Mouse (Mus musculus) MEL (cell line): ENCODE results near the gene Thsd4. TPM values are rescaled to one million over a fixed set of nuclear protein-coding genes. Genes with fewer than 3 reads are reported as not detected.

Experiments
- DNase-seq: peaks from one replicate; pipeline ENCODE4 v3.0.0; 2011; ENCODE audit warnings: low read depth, low spot score
- H3K27ac ChIP-seq: 2 replicates; pipeline ENCODE4 v1.5.1; 2012; ENCODE audit warnings: low read depth, mild to moderate bottlenecking, control low read depth, low read length, moderate library complexity; ENCODE audit not compliant: control insufficient read depth
- H3K27me3 ChIP-seq, 2 experiments: fragments of 150-350 bp in 1 of 2; sonication (generic) in 1 of 2; 2 replicates each; pipeline ENCODE4 v1.6.1; 2012; ENCODE audit warnings: low read length in 2 of 2, mild to moderate bottlenecking in 2 of 2, improper control_type of control experiment in 1 of 2, moderate library complexity in 1 of 2; ENCODE audit not compliant: insufficient read depth in 2 of 2, control insufficient read depth in 1 of 2
- H3K36me3 ChIP-seq, 2 experiments: 2 replicates each; pipeline ENCODE4 v1.6.1; 2012 to 2014; ENCODE audit warnings: low read length in 2 of 2, improper control_type of control experiment in 1 of 2, inconsistent platforms in 1 of 2, mild to moderate bottlenecking in 1 of 2; ENCODE audit not compliant: insufficient read depth in 2 of 2, control insufficient read depth in 1 of 2
- H3K4me1 ChIP-seq, 2 experiments: fragments of 150-350 bp in 1 of 2; sonication (generic) in 1 of 2; 2 replicates each; pipeline ENCODE4 v1.6.1; 2012; ENCODE audit warnings: low read length in 2 of 2, improper control_type of control experiment in 1 of 2, mild to moderate bottlenecking in 1 of 2; ENCODE audit not compliant: insufficient read depth in 2 of 2, control insufficient read depth in 1 of 2
- H3K4me3 ChIP-seq, 2 experiments: fragments of 150-350 bp in 1 of 2; sonication (generic) in 1 of 2; 2 replicates each; pipeline ENCODE4 v1.5.1; 2012; ENCODE audit warnings: low read depth in 2 of 2, low read length in 2 of 2, mild to moderate bottlenecking in 2 of 2, moderate library complexity in 2 of 2, control low read depth in 1 of 2, improper control_type of control experiment in 1 of 2; ENCODE audit not compliant: control insufficient read depth in 1 of 2, insufficient read depth in 1 of 2
- H3K79me2 ChIP-seq: 2 replicates; pipeline ENCODE4 v1.6.1; 2012; ENCODE audit warnings: mild to moderate bottlenecking, low read length, moderate library complexity; ENCODE audit not compliant: control insufficient read depth, poor library complexity, insufficient read depth
- H3K9ac ChIP-seq: 2 replicates; pipeline ENCODE4 v1.6.1; 2012; ENCODE audit warnings: low read depth, mild to moderate bottlenecking, control low read depth, low read length, moderate library complexity; ENCODE audit not compliant: control insufficient read depth, poor library complexity, severe bottlenecking
- H3K9me3 ChIP-seq: fragments of 150-350 bp; sonication (generic); replicated peaks from 2 replicates; pipeline ENCODE4 v1.6.1; 2012; ENCODE audit warnings: mild to moderate bottlenecking, low read length, improper control_type of control experiment, moderate library complexity; ENCODE audit not compliant: insufficient read depth
- CHD1 ChIP-seq: IDR thresholded peaks from 2 replicates; pipeline ENCODE4 v1.6.1; 2012; ENCODE audit warnings: low read depth, mild to moderate bottlenecking, inconsistent platforms, low read length, improper control_type of control experiment
- GABPA ChIP-seq: IDR thresholded peaks from 2 replicates; pipeline ENCODE4 v1.6.1; 2012; ENCODE audit warnings: low read depth, mild to moderate bottlenecking, inconsistent platforms, low read length, improper control_type of control experiment, moderate library complexity
- JUND ChIP-seq: IDR thresholded peaks from 2 replicates; pipeline ENCODE4 v1.6.1; 2011; ENCODE audit warnings: low read depth, mild to moderate bottlenecking, improper control_type of control experiment, low read length
- KAT2A ChIP-seq: conservative IDR thresholded peaks from 2 replicates; pipeline ENCODE4 v1.6.1; 2012; ENCODE audit warnings: low read depth, low read length, improper control_type of control experiment, inconsistent platforms
- MAFK ChIP-seq: IDR thresholded peaks from 2 replicates; pipeline ENCODE4 v1.6.1; 2011; ENCODE audit warnings: low read depth, mild to moderate bottlenecking, low read length, improper control_type of control experiment, borderline replicate concordance
- MAZ ChIP-seq: IDR thresholded peaks from 2 replicates; pipeline ENCODE4 v1.6.1; 2012; ENCODE audit warnings: low read depth, mild to moderate bottlenecking, inconsistent platforms, low read length, improper control_type of control experiment
- MXI1 ChIP-seq: IDR thresholded peaks from 2 replicates; pipeline ENCODE4 v1.6.1; 2011; ENCODE audit warnings: mild to moderate bottlenecking, low read depth, low read length, improper control_type of control experiment
- MYB ChIP-seq: IDR thresholded peaks from 2 replicates; pipeline ENCODE4 v1.6.1; 2011; ENCODE audit warnings: mild to moderate bottlenecking, low read depth, low read length, improper control_type of control experiment
- NRF1 ChIP-seq: IDR thresholded peaks from 2 replicates; pipeline ENCODE4 v1.6.1; 2014; ENCODE audit warnings: low read depth, mild to moderate bottlenecking, inconsistent platforms, low read length, improper control_type of control experiment, moderate library complexity; ENCODE audit not compliant: poor library complexity, insufficient read depth, severe bottlenecking
- POLR2A ChIP-seq, 2 experiments: IDR thresholded peaks; 2 replicates each; pipeline ENCODE4 v1.6.1; 2011 to 2012; ENCODE audit warnings: low read length in 2 of 2, mild to moderate bottlenecking in 2 of 2, control low read depth in 1 of 2, improper control_type of control experiment in 1 of 2, low read depth in 1 of 2, moderate library complexity in 1 of 2; ENCODE audit not compliant: control insufficient read depth in 1 of 2, insufficient read depth in 1 of 2, poor library complexity in 1 of 2
- POLR2AphosphoS5 ChIP-seq: IDR thresholded peaks from 2 replicates; pipeline ENCODE4 v1.6.1; 2012; ENCODE audit warnings: low read depth, borderline replicate concordance, mild to moderate bottlenecking, inconsistent platforms, low read length, moderate library complexity, mixed read lengths
- RCOR1 ChIP-seq: IDR thresholded peaks from 2 replicates; pipeline ENCODE4 v1.6.1; 2012; ENCODE audit warnings: low read depth, mild to moderate bottlenecking, inconsistent platforms, low read length, improper control_type of control experiment
- SIN3A ChIP-seq: IDR thresholded peaks from 2 replicates; pipeline ENCODE4 v1.6.1; 2012; ENCODE audit warnings: low read length, improper control_type of control experiment, inconsistent platforms
- SMC3 ChIP-seq: IDR thresholded peaks from 2 replicates; pipeline ENCODE4 v1.6.1; 2011; ENCODE audit warnings: low read depth, low read length, improper control_type of control experiment
- TAL1 ChIP-seq: IDR thresholded peaks from 2 replicates; pipeline ENCODE4 v1.6.1; 2012; ENCODE audit warnings: mild to moderate bottlenecking, inconsistent platforms, low read length, moderate library complexity, mixed read lengths
- TBP ChIP-seq: IDR thresholded peaks from 2 replicates; pipeline ENCODE4 v1.8.0; 2011; ENCODE audit warnings: low read depth, low read length, improper control_type of control experiment
- USF1 ChIP-seq: IDR thresholded peaks from 2 replicates; pipeline ENCODE4 v1.6.1; 2014; ENCODE audit warnings: low read depth, mild to moderate bottlenecking, inconsistent platforms, low read length, improper control_type of control experiment, moderate library complexity
- USF2 ChIP-seq, 2 experiments: IDR thresholded peaks; 2 replicates each; pipeline ENCODE4 v1.6.1; 2011 to 2012; ENCODE audit warnings: improper control_type of control experiment in 2 of 2, low read length in 2 of 2, borderline replicate concordance in 1 of 2, inconsistent platforms in 1 of 2, low read depth in 1 of 2, mild to moderate bottlenecking in 1 of 2; ENCODE audit not compliant: insufficient read depth in 1 of 2
- ZMIZ1 ChIP-seq: IDR thresholded peaks from 2 replicates; pipeline ENCODE4 v1.6.1; 2012; ENCODE audit warnings: low read depth, mild to moderate bottlenecking, inconsistent platforms, low read length, improper control_type of control experiment, moderate library complexity
- ZNF384 ChIP-seq: IDR thresholded peaks from 2 replicates; pipeline ENCODE4 v1.6.1; 2012; ENCODE audit warnings: low read depth, mild to moderate bottlenecking, inconsistent platforms, low read length, improper control_type of control experiment
- polyA plus RNA-seq, 2 experiments: library from polyadenylated mRNA; stranded (reverse) in 1 of 2; unstranded in 1 of 2; fragments of >175 nt in 1 of 2; fragments of >200 nt in 1 of 2; gene quantifications; 2 replicates each; pipeline versions ENCODE4 v1.2.1 to v1.2.4; 2012; ENCODE audit warnings: low replicate concordance in 2 of 2, low read depth in 1 of 2; ENCODE audit not compliant: insufficient read length in 2 of 2, insufficient read depth in 1 of 2, missing spikeins in 1 of 2
- total RNA-seq: library from RNA; depleted of rRNA; stranded (reverse); fragments of 300-350 nt; gene quantifications from 2 replicates; pipeline ENCODE4 v1.2.3, GENCODE M21; 2012

Thsd4 gene
- total and polyA plus RNA-seq, 3 experiments: 0.08 TPM; not detected in 1

DNA sequence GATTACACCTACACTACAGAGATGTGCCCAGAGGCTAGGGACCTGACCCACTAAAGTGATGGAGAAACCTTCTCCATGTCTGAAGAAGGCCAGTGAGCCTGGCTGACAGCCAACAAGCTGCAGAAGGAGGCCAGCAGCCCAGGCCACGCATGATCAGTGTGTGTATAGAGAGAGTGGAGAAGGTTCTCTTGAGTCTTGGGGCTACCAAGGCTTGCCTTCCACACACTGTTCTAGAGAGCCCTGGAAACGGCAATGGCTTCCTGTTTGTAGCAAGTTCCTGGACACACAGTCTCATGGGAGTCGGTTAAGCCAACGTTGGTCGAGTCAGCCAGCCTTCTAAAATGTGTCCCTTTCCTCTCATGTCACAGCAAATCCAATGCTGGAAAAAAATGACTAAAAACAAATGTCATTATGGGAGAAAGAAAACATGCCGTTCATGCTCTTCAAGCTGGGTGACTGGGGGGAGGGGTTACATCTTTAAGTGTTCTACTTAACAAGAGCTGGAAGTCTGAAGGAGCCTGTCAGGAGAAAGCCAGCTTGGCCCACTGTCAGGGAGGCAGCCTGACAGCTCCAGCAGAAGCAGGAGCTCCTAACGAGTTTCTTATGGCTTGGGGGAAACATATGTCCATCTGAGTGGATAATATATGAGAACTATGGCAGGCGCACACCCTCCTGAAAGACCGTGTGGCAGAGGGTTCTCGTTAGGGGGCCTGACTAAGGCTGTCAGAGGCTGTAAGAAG is 257.1 kb downstream of the Thsd4 start:
- TF ChIP-seq JUND: no peak
- TF ChIP-seq NRF1: no peak
- no peak for TF ChIP-seq USF1
- TF ChIP-seq USF2 (IDR thresholded peaks at IDR 0.05; ENCODE audit: borderline replicate concordance in 1 of 2, insufficient read depth in 1 of 2, low read depth in 1 of 2, low read length in 2 of 2): no peak
- TF ChIP-seq RCOR1: no peak
- no peak for TF ChIP-seq SMC3
- no peak for TF ChIP-seq SIN3A
- no peak for TF ChIP-seq GABPA
- no peak for TF ChIP-seq MAFK
- TF ChIP-seq ZMIZ1: no peak
- no peak for TF ChIP-seq POLR2A (IDR thresholded peaks at IDR 0.05; ENCODE audit: control insufficient read depth in 1 of 2, insufficient read depth in 1 of 2, low read depth in 1 of 2, low read length in 2 of 2, poor library complexity in 1 of 2)
- no peak for TF ChIP-seq KAT2A
- TF ChIP-seq POLR2AphosphoS5: no peak
- no peak for TF ChIP-seq TBP
- TF ChIP-seq MAZ: no peak
- no peak for TF ChIP-seq TAL1
- no peak for TF ChIP-seq CHD1
- TF ChIP-seq MXI1: no peak
- no peak for TF ChIP-seq ZNF384
- TF ChIP-seq MYB: no peak
- no peaks in the 10 kb centered on the region for H3K9me3 ChIP-seq
- no peaks in the 10 kb centered on the region for H3K36me3 ChIP-seq
- no peak overlapping the region for H3K4me3 ChIP-seq
- H3K4me1 ChIP-seq: no peaks in the 10 kb centered on the region
- H3K27ac ChIP-seq: no peak overlapping the region
- H3K27me3 ChIP-seq: no peaks in the 10 kb centered on the region
- no peak for DNase-seq
- no peaks in the 10 kb centered on the region; the same call in 1 of the 2 replicates for H3K79me2 ChIP-seq
- no peak overlapping the region for H3K9ac ChIP-seq
